ENCODE assay signal across 7 mouse cellular contexts in the genomic region with DNA sequence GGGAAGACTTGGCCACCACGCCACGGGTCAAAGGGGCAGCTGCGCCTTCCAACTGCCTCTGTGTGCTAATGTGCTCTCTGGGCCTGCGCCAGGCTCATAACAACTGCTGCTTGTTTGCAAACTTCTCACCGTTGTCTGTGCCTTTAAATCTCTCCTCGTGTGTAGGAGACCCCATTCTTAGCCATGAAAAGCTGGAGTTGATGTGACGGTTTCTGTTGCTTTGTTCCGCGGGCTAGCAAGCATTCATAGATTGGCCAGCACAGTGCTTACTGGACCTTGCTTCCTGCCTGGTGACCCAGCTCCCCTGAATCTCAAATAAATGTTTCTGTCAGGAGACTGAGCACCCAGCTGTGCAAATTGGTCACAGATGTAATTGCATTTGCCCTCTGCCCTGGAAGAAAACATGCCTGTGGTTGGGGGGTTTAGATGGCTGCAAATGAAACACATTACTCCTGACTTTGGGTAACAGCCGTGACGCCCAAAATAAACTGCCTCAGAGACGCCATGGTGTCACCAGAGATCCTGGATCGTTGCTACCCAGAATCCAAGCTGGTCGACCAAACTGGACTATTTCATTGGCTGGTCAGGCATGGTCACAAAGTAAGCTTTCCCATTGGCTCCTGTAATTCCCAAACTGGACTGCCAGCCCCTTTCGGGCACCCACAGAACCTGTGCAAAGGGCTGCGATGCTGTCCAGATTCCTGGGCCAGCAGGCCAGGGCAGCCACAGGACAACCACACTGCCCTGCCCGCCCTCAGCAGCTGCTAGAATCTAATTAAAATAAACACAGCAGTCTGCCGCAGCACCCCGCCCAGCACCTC. TPM values are rescaled to one million over a fixed set of nuclear protein-coding genes. Genes with fewer than 3 reads are reported as not detected.
DNase-seq lines count a peak whose midpoint lies in the region; ATAC-seq and TF ChIP-seq lines count a peak whose summit lies in the region.

No protein-coding gene starts in this region.

- H3K9ac ChIP-seq in hindbrain, embryonic 12.5 days: no peak overlapping the region
- peak overlapping the region; percentile 38; the same call in 1 of the 2 replicates for H3K9ac ChIP-seq in limb, embryonic 14.5 days (ENCODE audit: low read depth, low read length, severe bottlenecking)

- DNase-seq in MN1 (ENCODE audit: low spot score): peak; percentile 69
- DNase-seq in limb, embryonic 14.5 days (ENCODE audit: low spot score): peak; percentile 58
- peak; percentile 27 for DNase-seq in skeletal muscle tissue, adult 2 months (ENCODE audit: low read depth, low spot score)
- no peak for DNase-seq in frontal cortex, adult 2 months (ENCODE audit: extremely low spot score in 1 of 2, low spot score in 1 of 2)
- no peak for DNase-seq in right cerebral cortex, postnatal 25 days

- no peaks in the 10 kb centered on the region; the same call in 1 of the 2 replicates for H3K4me1 ChIP-seq in bone marrow, adult 2 months (ENCODE audit: control insufficient read depth, insufficient read depth, low read length)
- H3K4me1 ChIP-seq in hindbrain, embryonic 12.5 days: peaks cover 17% of the 10 kb centered on the region
- peaks cover 34% of the 10 kb centered on the region for H3K4me1 ChIP-seq in limb, embryonic 14.5 days (ENCODE audit: control insufficient read depth, insufficient read depth, low read length)

- H3K9me3 ChIP-seq in hindbrain, embryonic 12.5 days (replicated peaks): no peaks in the 10 kb centered on the region
- H3K9me3 ChIP-seq in limb, embryonic 14.5 days (ENCODE audit: control insufficient read depth, low read length): no peaks in the 10 kb centered on the region

- H3K36me3 ChIP-seq in hindbrain, embryonic 12.5 days: no peaks in the 10 kb centered on the region
- no peaks in the 10 kb centered on the region for H3K36me3 ChIP-seq in limb, embryonic 14.5 days (ENCODE audit: control insufficient read depth, insufficient read depth, low read length)

- TF ChIP-seq POLR2A in bone marrow, adult 2 months (IDR thresholded peaks at IDR 0.05; ENCODE audit: borderline replicate concordance, control insufficient read depth, low read depth, low read length): peak; percentile 22; the same call in 1 of the 2 replicates
- TF ChIP-seq POLR2A in limb, embryonic 14.5 days (IDR thresholded peaks at IDR 0.05; ENCODE audit: borderline replicate concordance, extremely low read depth, insufficient read depth, insufficient read length): no peak

- H3K4me3 ChIP-seq in bone marrow, adult 2 months (replicated peaks; ENCODE audit: control insufficient read depth, low read depth, low read length): no peak overlapping the region
- H3K4me3 ChIP-seq in hindbrain, embryonic 12.5 days: no peak overlapping the region
- no peak overlapping the region for H3K4me3 ChIP-seq in limb, embryonic 14.5 days (replicated peaks; ENCODE audit: low read length)

- peak overlapping the region; percentile 95 for H3K27ac ChIP-seq in bone marrow, adult 2 months (ENCODE audit: control insufficient read depth, insufficient read depth, low read depth, low read length, poor library complexity)
- H3K27ac ChIP-seq in hindbrain, embryonic 12.5 days: peak overlapping the region; percentile 53
- peak overlapping the region; percentile 61 for H3K27ac ChIP-seq in limb, embryonic 14.5 days (replicated peaks; ENCODE audit: low read depth, low read length)

- peaks cover 19% of the 10 kb centered on the region; the same call in 1 of the 2 replicates for H3K27me3 ChIP-seq in hindbrain, embryonic 12.5 days
- H3K27me3 ChIP-seq in limb, embryonic 14.5 days (ENCODE audit: control insufficient read depth, insufficient read depth, low read length): no peaks in the 10 kb centered on the region

- WGBS in bone marrow, adult 2 months: 75% methylated on average over 19 of the region's 19 CpGs
- WGBS in hindbrain, embryonic 12.5 days: 10% methylated on average over 19 of the region's 19 CpGs
- 9% methylated on average over 19 of the region's 19 CpGs for WGBS in limb, embryonic 14.5 days

- peak; percentile 69 for ATAC-seq in hindbrain, embryonic 12.5 days (ENCODE audit: low FRiP score)
- peak; percentile 41 for ATAC-seq in limb, embryonic 14.5 days (ENCODE audit: low FRiP score, low read depth)

- no peak for TF ChIP-seq CTCF in bone marrow, adult 2 months (IDR thresholded peaks at IDR 0.05; ENCODE audit: control insufficient read depth, insufficient read depth, low read length)

- peak overlapping the region; percentile 38 for H3K4me2 ChIP-seq in hindbrain, embryonic 12.5 days (replicated peaks)
- peak overlapping the region; percentile 27 for H3K4me2 ChIP-seq in limb, embryonic 14.5 days (replicated peaks; ENCODE audit: low read depth, low read length, severe bottlenecking)

RNA-seq across cellular contexts. Expression of a gene that starts 37.6 kb away (rescaled TPM):
- 7.9 and 10.9 TPM in 2 replicates for polyA plus RNA-seq in bone marrow, adult 2 months (2011; ENCODE audit: insufficient read depth, insufficient read length, low replicate concordance, missing spikeins)
- polyA plus RNA-seq in hindbrain, embryonic 12.5 days (2016; fragmentation: Nextera tagmentation; extraction: Ambion mirVana): 19.3 and 20.8 TPM in 2 replicates
- polyA plus RNA-seq in limb, embryonic 14.5 days (2012; rRNA removed): 21.3 and 22.1 TPM in 2 replicates
- 27.7 and 36.8 TPM in 2 replicates for polyA plus RNA-seq in limb, embryonic 14.5 days (2014; fragmentation: Nextera tagmentation; extraction: Ambion mirVana)
- 63.8 and 66.3 TPM in 2 replicates for polyA plus RNA-seq in frontal cortex, adult 2 months (2012; rRNA removed)

Comparison
In these comparisons a context has a peak if more than half of its experiments do, and no peak if none do; other contexts are left out.
1. DNase-seq: peak in MN1 (single experiment), limb, embryonic 14.5 days (single experiment) and skeletal muscle tissue, adult 2 months (single experiment); none in frontal cortex, adult 2 months (0 of 2) and right cerebral cortex, postnatal 25 days (single experiment).
2. Peak in every context shown above with its lines, with median percentiles within 50 percentile points of each other: H3K27ac ChIP-seq.